11 mouse cellular contexts compared by ENCODE assay signal in the genomic region with DNA sequence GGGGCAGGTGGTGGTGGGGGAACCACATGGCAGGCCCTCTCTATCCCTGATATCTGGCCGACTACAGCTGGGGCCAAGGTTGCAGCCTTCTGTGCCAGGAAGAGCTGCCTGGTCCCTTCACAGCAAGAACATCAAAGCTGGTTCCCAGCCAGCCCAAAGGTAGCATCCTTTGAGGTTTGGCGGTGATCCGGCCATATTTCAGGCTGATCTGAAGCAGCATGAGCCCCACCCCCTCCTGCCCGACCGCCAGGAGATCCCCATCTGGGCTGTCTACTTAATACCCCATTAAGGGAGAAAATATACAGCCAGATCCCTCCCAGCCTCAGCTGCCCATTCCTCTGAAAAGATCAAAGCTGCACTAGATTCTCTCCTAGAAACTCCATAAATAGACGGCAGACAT. TPM values are rescaled to one million over a fixed set of nuclear protein-coding genes. Genes with fewer than 3 reads are reported as not detected.
DNase-seq lines count a peak whose midpoint lies in the region; ATAC-seq lines count a peak whose summit lies in the region.
"Had no signal": no experiment of that assay in that cellular context is flagged by ENCODE, and none has a peak within 500 bp of the region (broad histone marks: within the 10 kb centered on the region; RNA-seq: fewer than 3 reads in every experiment).

No protein-coding gene starts in this region.

- H3K27ac ChIP-seq in forebrain, embryonic 16.5 days (ENCODE audit: low read length) = no peak overlapping the region; the same call in 1 of the 2 replicates
- H3K27ac ChIP-seq in midbrain, embryonic 14.5 days (replicated peaks; ENCODE audit: low read depth, low read length) = peak overlapping the region; percentile 70

- no peak overlapping the region for H3K4me2 ChIP-seq in forebrain, embryonic 16.5 days (ENCODE audit: low read length)
- H3K4me2 ChIP-seq in midbrain, embryonic 14.5 days (ENCODE audit: low read length) = no peak overlapping the region

- 10% methylated on average over 6 of the region's 6 CpGs for WGBS in forebrain, embryonic 16.5 days
- 11% methylated on average over 6 of the region's 6 CpGs for WGBS in midbrain, embryonic 14.5 days

- H3K4me3 ChIP-seq in forebrain, embryonic 16.5 days (replicated peaks; ENCODE audit: low read length) = no peak overlapping the region
- no peak overlapping the region for H3K4me3 ChIP-seq in midbrain, embryonic 14.5 days (replicated peaks; ENCODE audit: low read depth, low read length)

- H3K27me3 ChIP-seq in forebrain, embryonic 16.5 days (replicated peaks; ENCODE audit: control insufficient read depth, insufficient read depth, low read length) = no peaks in the 10 kb centered on the region; the same call in 1 of the 2 replicates
- no peaks in the 10 kb centered on the region for H3K27me3 ChIP-seq in midbrain, embryonic 14.5 days (ENCODE audit: control insufficient read depth, insufficient read depth, low read length)

- H3K9me3 ChIP-seq in forebrain, embryonic 16.5 days (ENCODE audit: control insufficient read depth, low read length) = no peaks in the 10 kb centered on the region
- no peaks in the 10 kb centered on the region for H3K9me3 ChIP-seq in midbrain, embryonic 14.5 days (ENCODE audit: control insufficient read depth, low read length)

- ATAC-seq in forebrain, embryonic 16.5 days = no peak
- ATAC-seq in midbrain, embryonic 14.5 days (ENCODE audit: low FRiP score, low TSS enrichment) = 0 out of 2 replicates have a peak, but pooled peaks have one; percentile 13

- H3K4me1 ChIP-seq in forebrain, embryonic 16.5 days (replicated peaks; ENCODE audit: control insufficient read depth, insufficient read depth, low read length) = peaks cover 87% of the 10 kb centered on the region
- H3K4me1 ChIP-seq in midbrain, embryonic 14.5 days (ENCODE audit: control insufficient read depth, insufficient read depth, low read length) = peaks cover 83% of the 10 kb centered on the region

- H3K36me3 ChIP-seq in forebrain, embryonic 16.5 days (ENCODE audit: control insufficient read depth, insufficient read depth) = no peaks in the 10 kb centered on the region
- no peaks in the 10 kb centered on the region for H3K36me3 ChIP-seq in midbrain, embryonic 14.5 days (ENCODE audit: control insufficient read depth, insufficient read depth, low read length)

- peak overlapping the region; percentile 19; the same call in 1 of the 2 replicates for H3K9ac ChIP-seq in forebrain, embryonic 16.5 days (replicated peaks; ENCODE audit: low read depth, low read length)
- H3K9ac ChIP-seq in midbrain, embryonic 14.5 days (replicated peaks; ENCODE audit: low read length) = no peak overlapping the region

- DNase-seq in adrenal gland, postnatal 14 days = peak; percentile 65
- DNase-seq in brain, adult 2 months (ENCODE audit: low read depth, low spot score) = peak; percentile 43
- DNase-seq in midbrain, embryonic 14.5 days = peak; percentile 65
- no peak for DNase-seq in spleen, postnatal 36 days (ENCODE audit: low spot score in 2 of 2)
- DNase-seq in c-Kit-positive CD71-positive TER-119-positive erythroid progenitor cells, embryonic 14.5 days (ENCODE audit: low spot score) = no peak
- DNase-seq in lung, postnatal 10 days = no peak
- DNase-seq: gastrocnemius, postnatal 36 days; kidney, adult 2 months; right cerebral cortex, adult 18-20 months; thymus, postnatal 25 days had no signal

RNA-seq across cellular contexts. Expression of a gene that starts 59.6 kb away (rescaled TPM):
- 75.9 and 85.4 TPM in 2 replicates for total RNA-seq in adrenal gland, postnatal 14 days (2021)
- polyA plus RNA-seq in forebrain, embryonic 16.5 days (2015; fragmentation: Nextera tagmentation; extraction: Ambion mirVana) = 18.3 and 18.6 TPM in 2 replicates
- 17.8 and 18.0 TPM in 2 replicates for polyA plus RNA-seq in midbrain, embryonic 14.5 days (2014; fragmentation: Nextera tagmentation; extraction: Ambion mirVana)

Comparison
In these comparisons a context has a peak if more than half of its experiments do, and no peak if none do; other contexts are left out.
1. DNase-seq: peak in adrenal gland, postnatal 14 days (single experiment), brain, adult 2 months (single experiment) and midbrain, embryonic 14.5 days (single experiment); none in spleen, postnatal 36 days (0 of 2), c-Kit-positive CD71-positive TER-119-positive erythroid progenitor cells, embryonic 14.5 days (single experiment) and lung, postnatal 10 days (single experiment).